Mouse (Mus musculus) thymus, postnatal 25 days (tissue): ENCODE measurements around the gene Cd164l2.
A peak's percentile ranks its signal among the peaks of the same experiment; 100 is the strongest.

Experiments used
- DNase-seq: peaks from one replicate; pipeline ENCODE4 v3.0.0; 2022

Gene Cd164l2

DNA sequence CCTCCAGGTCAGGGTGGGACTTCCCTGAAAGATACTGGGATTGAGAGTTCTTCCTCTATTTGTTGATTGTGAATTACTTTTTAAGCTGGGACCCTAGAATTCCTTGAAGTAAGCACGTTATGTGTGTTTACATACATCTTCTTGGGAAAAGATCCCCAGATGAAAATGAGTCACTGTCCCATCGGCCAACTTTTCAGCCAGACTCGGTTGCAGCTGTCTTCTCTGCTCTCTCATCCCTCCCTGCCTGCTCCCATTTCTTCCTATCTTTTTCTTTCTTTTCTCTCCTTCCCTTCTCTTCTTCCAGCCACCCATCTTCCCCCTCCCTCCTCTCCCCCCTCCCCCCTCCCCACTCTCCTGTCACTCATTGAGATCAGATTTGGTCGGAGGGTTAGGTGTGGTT, 16.9 kb upstream of the Cd164l2 start:
- no peak for DNase-seq

DNA sequence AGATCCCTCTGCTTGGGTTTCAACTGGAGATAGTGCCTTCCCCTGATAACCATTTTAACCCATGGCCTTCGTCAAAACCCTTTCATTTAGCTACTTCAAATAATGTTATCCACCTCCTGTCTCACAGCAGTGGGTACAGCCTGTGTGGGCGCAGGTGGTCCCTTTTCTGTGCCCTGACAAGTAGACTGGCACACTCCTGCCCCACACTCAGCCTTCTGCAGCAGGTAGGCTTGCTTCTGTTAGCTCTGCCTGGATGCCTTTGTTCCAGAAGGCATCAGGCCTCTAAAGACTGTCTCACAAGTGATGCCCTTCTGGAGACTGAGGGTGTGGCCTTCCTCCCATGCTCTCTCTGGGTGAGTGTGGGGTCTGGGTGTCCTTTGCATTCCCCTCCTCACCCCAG, 15.8 kb upstream of the Cd164l2 start:
- DNase-seq, result peak; percentile 45

DNA sequence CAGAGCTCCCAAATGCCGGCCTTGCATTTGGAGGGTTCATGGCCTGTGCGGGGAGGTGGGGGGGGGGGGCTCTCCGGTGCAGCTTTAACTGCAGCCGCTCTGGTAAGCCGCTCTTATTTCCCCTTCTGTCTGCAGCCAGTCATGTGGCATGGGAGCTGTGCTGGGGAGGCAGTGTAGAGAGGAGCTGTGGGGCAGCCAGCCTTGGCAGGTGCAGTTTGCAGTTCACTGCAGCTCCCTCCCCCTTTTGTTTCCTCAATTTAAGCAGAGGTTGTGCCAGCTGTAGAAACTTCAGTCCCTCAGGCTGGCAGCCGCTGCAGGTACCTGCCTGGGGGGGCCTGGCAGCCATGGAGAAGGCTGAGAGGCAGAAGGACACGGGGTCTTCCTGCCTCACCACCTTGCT, 15.1 kb upstream of the Cd164l2 start:
- DNase-seq, result peak; percentile 74

DNA sequence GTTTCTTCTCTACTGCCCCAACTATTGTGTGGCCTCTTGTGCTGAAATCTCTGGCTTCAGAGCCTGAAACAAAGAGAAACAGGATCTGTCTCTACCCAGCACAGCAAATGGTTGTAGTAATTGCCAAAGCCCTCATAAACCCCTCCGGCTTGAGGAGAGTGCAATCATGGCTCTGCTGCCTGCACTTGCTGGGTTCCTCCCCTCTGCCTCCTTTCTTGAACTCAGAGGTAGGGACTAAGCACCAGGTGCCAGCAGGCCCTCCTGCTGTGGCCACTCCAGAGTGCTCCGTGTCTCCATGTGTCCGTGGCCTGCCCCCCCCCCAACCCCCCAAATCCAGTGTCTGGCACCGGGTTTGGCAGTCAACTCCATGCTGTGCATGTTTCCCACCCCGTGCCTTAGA, 14.6 kb upstream of the Cd164l2 start:
- DNase-seq, result no peak

DNA sequence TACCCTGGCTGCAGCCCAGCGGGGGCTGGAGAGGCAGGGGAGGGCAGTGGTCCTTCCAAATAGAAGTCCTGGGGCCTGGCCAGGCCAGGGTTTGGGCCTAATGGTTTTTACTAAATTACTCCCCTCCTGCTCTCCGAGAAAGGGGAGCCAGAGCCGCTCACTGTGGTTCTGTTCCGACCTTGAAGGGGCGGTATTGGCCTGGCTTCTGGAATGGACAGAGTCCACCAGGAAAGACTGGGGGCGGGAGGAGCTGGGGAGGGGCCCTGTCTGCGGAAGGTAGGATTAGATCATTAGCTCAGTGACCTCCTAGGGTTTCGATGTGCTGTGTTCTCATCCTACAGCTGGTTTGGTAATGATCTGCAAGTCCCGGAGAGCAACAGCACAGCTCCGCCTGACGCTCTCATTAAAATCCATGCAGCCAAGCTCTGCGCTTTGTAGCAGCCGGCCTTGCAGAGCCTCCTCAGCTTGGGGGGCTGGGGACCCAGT, 14.1 kb upstream of the Cd164l2 start:
- no peak for DNase-seq

DNA sequence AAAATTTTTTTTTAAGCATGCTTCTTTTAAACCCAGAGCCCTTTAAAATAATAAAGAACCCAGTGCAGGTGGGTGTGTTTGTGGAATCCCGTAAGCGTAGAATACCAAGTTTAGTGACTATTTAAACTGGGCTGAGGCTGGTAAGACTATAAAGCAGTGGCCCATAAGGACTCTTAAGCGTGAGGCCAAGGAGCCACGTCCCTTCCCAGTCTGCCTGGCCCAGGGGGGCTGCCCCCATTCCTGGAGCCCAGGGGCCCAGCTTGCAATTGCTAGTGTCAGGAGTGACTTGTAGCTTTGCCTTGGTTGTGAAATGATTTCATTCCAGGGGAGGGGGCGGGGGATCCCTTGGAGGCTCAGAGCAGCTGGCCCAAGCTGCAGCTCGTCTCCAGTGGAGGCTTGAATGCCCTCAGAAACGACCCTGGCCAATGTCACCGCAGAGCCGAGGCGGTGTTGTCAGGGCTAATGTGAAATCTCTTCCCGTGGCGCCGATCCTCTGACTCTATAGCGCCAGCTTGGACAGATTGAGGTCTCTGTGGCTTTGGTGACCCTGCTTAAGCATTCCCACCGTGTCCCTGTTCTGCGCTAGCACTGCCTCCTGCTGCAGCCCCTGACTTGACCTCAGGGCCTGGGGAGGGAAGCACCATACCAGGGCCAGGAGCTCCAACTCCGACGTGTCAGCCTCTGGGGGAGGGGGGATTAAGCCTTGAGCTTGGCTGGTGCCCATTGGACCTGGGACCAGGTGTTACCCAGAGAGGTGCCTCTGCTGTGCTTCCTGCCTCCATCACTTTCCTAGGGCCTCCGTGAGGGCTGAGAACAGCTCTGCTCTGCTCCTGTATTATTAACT, 13.4 kb upstream of the Cd164l2 start:
- no peak for DNase-seq

DNA sequence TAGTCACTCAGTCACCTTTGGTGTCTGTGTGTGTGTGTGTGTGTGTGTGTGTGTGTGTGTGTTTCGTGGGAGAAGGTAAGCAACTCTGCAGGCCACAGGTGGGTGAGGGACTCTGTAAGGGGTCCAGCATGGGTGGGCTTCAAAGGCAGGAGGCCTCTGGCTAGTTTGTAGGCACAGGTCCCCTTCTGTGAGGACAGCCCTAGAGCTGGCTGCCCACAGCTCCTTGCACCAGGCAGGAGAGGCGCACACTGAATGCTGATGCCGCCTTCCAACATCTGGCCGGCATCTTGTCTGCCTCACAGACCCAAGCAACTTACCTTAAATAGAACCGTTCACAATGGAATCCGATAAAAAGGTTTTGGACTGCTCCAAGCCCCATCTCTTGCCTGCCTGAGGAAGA, 12.2 kb upstream of the Cd164l2 start:
- no peak for DNase-seq

DNA sequence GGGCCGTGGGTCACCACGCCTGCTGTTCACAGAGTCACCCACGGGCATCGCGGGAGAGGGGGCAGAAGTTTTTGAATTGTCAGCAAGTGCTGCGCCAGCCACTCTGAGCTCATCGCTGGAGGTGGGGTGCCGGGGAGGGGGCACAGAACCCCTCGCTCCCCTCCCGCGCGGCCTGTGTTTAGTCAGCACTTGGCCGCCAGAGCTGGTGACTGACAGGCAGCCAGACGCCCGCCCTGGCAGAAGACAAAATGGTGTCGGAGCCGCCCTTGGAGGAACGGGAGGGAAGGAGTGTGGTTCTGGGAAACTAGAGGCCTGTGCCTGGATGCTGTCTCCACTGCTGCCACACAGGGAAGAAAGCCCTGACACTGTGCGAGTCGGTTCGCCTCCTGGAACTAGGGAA, 11.6 kb upstream of the Cd164l2 start:
- DNase-seq, result no peak

DNA sequence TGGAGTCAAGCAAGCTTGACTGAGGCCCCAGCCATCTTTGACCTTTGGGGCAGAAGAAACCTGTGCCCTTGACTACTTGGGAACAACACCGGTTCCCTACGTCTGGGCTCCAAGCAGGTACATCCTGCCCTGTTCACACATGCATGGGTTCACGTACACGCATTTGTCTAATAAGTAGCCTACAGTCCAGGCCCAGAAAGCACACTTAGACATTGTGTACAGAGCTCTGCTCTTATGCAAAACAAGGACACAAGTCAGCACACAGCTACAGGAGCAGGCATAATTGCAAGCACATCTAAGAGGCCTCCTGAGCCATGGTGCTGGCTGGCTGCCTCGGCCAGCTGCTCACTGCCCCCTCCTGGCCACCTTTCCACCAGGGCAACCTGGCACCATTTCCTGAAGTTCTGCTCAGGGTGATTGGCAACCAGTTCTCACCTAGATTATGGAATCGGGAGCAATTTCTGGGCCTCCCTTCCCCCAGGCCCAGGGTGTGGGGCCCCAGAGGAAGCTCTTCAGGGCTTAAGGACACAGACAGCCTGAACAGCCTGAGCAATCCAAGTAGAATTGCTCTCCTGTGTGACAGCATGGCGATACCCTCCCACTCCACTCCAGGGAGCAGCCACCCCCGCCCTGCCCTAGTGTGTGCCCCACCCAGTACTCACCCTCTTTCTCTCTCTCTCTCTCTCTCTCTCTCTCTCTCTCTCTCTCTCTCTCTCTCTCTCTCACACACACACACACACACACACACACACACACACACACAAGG, 10.7 kb upstream of the Cd164l2 start:
- peak; percentile 73 for DNase-seq

DNA sequence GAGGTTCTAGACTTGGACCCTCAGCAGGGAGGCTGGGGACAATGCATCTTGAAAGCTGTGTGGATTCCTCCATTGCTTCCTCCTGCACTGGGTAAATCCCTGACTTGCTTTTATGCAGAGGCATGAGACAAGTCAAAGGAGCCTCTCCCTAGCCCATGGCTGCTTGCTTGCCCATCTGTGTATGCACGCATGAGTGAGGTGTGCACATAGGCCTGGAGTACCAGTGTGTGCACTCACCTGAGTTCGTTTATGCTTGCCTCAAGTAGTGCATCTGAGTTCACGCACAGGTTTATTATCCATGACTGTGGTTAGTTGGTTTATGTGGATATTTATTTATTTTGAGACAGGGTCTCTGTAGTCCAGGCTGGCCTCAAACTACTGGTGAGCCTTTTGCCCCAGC, 9.7 kb upstream of the Cd164l2 start:
- DNase-seq, result no peak

DNA sequence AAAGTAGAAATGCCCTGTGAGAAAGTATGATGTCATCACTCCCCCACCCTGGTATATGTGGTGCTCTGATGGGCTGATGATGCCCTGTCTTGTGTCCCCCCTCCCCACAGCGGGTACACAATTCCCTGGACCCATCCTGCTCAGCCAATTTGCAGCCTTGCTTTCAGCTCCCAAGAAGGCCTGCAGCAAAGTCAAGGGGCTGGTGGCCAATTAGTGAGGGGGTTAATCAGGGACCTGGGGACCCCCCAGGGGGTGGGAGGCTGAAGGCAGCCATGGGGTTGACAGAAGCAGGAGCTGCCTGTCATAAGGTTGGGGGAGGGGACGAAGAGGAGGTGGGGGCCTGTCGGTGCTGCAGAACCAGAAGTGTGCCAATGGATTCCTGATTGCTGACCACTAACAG, 8.3 kb upstream of the Cd164l2 start:
- DNase-seq, result no peak

DNA sequence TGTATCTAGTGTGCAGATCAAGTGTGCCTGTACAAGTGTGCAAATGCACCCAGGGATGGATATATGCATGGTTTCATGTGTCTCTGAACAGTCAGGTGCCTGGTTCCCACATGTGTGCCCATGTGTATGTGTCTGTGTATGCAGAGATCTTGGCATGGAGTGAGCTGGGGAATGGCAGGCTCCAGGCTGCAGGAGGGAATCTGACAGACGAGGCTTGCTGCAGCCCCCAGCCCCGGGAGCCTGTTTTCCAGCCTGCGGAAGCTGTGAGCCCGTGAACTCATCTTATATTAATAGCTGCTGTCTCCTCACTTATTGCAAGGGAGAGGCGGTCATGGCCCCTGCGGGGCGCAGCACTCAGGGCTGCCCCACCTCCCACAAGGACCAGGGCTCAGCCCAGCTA, 7.6 kb upstream of the Cd164l2 start:
- no peak for DNase-seq

DNA sequence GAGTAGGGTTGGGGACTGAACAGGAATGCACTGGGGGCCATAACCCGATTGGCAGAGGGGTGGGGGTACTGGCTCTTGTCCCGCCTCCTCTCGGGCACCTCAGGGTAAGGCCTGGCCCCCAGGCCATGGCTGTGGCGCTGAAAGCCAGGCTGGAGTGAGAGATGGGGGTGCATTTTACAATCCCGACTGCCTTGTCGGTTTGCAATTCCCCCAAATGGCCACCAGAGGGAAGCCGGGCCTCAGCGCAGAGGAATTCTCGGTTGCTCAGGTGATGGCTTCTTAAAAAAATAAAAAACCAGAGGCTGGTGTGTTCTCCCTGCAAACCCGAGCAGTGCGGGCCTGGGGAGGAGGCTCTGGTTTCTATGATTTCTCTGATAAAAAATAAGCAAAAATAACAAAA, 2.6 kb upstream of the Cd164l2 start:
- peak; percentile 64 for DNase-seq

DNA sequence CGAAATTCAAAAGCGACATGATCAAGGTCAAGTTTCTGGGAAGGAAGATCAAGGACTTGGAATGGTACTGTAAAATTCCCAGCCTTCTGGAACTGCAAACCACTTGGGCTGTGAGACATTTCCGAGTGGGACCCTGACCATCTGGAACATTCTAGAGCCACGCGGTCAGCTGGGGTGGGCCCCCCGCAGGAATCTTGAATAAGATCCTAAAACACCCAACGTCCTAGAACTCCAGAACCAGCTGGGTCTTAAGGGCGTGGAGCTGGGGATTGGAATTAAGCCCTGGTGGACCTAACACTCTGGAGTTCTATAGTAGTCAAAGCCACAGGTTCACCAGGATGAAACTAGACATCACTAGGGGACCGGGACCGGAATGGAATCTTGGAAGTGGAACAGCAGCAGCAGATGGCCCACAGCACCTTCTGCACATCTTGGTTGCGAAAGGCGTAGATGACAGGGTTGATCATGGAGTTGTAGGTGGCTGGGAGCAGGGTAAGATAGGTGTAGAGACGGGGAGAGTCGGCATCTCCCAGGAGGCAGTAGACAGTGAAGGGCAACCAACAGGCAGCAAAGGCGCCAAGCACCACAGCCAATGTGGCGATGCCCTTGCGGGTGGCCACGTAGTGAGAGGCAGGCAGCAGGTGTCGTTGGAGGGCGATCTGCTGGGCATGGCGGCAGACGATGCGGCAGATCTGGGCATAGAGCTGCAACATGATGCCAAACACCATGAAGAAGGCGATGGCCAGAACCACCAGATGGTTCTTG, 1.7 kb upstream of the Cd164l2 start:
- DNase-seq, result no peak

DNA sequence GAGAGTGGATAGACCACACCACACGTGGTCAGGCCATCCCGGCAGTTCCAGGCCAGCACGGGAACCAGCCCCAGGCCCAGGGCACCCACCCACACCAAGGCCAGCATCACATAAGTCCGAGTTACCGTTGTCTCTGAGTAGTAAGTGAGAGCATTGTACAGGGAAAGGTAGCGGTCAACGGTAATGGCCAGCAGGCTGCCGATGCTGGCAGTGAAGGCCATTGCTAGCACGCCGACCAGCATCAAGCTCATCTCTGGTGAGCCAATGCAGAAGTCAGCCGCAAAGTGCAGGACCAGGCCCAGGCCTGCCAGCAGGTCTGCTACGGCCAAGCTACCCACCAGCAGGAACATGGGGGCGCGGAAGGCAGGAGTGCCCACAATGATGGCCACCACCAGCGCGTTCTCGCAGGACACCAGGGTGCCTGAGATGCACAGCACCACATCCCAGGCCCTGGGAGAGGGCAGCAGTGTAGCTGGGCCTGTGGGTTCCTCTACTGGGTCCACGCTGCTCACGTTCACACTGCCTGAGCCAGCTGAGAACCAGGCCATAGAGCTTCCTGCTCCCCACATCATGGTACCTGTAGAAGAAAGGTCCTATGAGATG, 1.0 kb upstream of the Cd164l2 start:
- no peak for DNase-seq

DNA sequence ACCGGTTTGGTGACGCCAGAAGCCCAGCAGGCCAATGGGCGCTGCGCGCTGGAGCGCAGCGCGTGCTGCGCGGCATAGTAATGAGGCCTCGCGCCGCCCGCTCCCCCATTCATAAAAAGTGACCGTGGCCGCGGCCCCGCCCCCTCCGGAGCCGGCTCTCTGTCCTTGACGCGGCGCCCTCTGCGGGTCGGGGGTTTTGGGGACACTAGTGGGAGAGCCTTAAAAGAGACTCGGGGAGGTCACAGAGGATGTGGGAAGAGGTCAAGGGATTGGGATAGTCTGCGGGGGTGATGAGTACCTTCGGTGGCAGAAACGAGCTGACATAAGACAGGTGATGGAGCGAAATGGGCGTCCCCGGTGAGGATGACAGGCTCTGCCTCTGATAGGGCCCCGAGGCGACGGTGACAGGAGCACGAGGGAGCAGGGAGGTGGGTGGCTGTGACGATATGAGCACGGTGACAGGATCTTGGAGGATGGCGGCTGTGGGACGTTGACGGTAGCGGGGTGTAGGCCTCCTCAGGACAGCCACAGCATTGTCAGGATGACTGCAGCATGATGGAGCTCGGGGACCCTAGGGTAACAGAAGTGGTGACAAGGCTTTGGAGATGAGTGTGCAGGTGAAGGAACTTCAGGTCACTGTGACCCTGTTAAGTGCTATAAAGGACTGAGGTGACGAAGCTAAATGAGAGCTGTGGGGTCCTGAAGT, 784 bp downstream of the Cd164l2 start:
- peak; percentile 55 for DNase-seq

DNA sequence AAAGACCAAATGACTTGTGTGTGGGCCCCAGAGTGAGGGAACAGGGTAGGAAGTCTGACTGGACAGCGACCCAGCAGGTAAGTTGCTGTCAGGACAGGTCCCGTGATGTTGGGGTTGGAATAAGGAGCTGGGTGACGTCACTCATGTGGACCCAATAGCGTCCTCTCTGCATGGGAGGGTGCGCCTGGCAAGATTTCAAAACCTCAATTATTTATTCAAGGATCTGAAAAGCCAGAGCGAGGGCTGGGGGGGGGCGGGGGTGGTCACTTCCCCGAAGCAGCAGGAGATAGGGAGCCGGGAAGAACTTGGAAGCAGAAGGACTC, 1.3 kb downstream of the Cd164l2 start:
- no peak for DNase-seq

DNA sequence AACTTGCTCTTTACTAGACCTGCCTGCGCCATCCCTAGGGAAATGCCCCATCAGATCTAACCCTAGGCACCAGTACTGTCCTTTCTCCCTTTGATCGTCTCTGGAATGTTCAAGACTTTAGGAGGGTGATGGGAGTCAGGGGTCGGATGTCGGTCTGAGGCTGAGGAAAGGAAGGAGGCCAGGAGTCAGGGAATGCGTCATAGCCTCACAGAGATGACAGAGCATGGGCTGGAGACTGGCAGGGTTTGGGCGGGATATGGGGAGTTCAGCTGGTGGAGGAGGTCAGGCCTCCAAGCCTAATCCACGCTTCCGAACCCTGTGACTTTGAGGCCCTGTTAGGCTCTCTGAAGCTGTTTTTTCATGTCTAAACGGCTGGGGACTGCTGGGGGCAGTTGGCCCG, 1.7 kb downstream of the Cd164l2 start:
- no peak for DNase-seq

DNA sequence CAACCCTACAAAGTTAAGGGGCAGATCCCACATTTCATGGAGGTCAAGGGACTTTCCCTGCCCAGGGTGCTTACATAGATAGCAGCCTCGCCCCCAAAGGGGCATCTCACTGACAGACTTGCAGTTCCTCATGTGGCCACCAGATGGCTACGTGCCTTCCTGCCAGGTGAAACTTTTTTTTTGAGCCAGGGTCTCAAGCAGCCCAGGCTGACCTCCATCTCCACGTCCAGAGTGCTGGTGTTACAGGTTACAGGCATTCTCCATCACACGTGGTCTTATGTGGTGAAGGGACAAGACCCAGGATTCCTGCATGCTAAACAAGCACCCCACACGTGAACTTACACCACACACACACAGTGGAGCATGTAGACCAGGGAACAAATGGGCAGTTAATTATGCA, 5.7 kb downstream of the Cd164l2 start:
- peak; percentile 79 for DNase-seq

DNA sequence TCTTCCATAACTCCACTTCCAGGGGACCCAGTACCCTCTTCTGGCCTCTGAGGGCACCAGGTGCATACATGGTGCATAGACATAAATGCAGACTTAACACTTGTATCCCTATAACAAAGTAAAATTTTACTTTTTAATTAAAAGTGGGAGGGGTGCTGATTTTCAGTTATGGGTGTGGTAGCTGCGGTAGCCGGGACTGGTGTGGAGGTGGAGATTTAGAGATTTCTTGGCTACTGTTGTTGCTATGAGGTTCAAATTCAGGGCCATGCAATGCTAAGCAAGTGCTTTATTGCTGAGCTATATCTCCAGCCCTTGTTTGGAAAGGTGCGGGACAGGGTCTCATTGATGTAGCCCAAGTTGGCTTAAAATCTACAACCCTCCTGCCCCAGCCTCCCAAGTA, 6.8 kb downstream of the Cd164l2 start:
- DNase-seq, result no peak

DNA sequence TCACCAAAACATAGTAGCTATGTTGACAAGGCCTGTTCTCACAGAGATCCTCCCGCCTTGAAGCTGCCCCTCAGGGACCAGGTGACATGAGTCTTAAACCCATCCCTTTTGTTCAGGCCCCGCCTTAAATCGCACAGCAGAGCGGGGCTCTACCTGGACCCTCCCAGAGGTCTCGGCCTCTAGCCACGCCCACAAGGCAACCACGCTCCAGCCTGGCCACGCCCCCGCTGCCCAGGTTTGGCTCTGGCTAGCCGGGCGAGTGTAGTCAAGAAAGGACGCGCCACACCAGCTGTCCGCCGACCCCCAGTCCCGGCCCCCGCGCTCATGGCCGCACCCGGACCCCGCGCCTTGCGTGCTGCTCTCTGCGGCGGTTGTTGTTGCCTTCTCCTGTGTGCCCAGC, 8.7 kb downstream of the Cd164l2 start:
- no peak for DNase-seq

DNA sequence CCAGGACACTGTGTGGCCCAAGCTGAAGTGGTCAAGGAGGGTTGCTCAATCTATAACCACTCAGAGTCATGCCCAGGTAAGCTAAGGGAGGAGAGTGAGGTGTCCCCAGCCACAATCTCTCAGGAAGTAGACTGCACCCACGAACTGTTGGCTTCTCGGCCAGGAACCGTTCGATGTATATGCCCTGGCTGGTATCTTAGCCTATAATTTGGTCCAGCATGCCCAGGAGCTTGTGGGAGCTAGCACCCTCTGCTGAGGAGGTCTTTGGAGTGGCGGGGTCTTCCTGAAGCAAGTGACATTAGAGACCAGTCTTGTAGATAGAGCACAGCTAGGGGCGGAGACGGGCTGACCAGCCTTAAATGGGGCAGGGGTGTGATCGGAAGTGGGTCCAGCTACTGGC, 9.8 kb downstream of the Cd164l2 start:
- no peak for DNase-seq

DNA sequence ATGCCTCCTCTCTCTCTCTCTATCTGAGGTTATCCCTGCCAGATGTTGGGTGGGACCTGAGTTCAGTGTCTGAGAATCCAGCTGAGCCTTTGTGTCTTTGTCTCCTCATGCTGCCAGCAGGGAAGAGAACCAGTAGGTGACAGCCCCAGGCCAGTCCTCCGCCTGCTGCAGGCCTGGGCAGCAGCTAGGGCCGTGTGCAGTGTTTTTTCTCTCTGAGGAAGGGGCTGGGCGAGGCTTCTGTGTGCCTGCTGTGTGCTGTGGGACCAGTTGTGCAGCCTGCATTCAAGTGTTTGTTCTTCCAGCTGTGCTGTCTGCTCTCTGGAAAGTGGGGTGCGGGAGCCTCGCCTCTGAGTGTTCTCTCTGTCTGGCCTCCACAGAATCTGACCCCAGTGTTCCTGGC, 11.9 kb downstream of the Cd164l2 start:
- no peak for DNase-seq
